Mouse (Mus musculus): ENCODE data around the gene Ccng1.
A peak's percentile ranks its signal among the peaks of the same experiment; 100 is the strongest.

Ccng1 gene

GRCm38 (mm10) chr11:40755109-40755627 lies at the start of gene Ccng1:
TSS of gene Ccng1 (minus strand) at chr11:40755311.
- DNase-seq: peak; percentile 90

GRCm38 (mm10) chr11:40790307-40790706 lies 35.2 kb upstream of the Ccng1 start:
- DNase-seq: no peak

GRCm38 (mm10) chr11:40789701-40790100 lies 34.6 kb upstream of the Ccng1 start:
- DNase-seq: no peak

GRCm38 (mm10) chr11:40786900-40787299 lies 31.8 kb upstream of the Ccng1 start:
- DNase-seq: no peak

- DNase-seq: no peak
Measured at GRCm38 (mm10) chr11:40784326-40784725, 29.2 kb upstream of the Ccng1 start.

GRCm38 (mm10) chr11:40783346-40783745 lies 28.2 kb upstream of the Ccng1 start:
- no peak for DNase-seq

GRCm38 (mm10) chr11:40781857-40782256 lies 26.7 kb upstream of the Ccng1 start:
- DNase-seq: no peak

GRCm38 (mm10) chr11:40775315-40776269 lies 20.5 kb upstream of the Ccng1 start:
- DNase-seq: no peak

GRCm38 (mm10) chr11:40764690-40765089 lies 9.6 kb upstream of the Ccng1 start:
- no peak for DNase-seq

GRCm38 (mm10) chr11:40763395-40763794 lies 8.3 kb upstream of the Ccng1 start:
- DNase-seq: no peak

- DNase-seq: peak; percentile 27
Measured at GRCm38 (mm10) chr11:40759896-40760295, 4.8 kb upstream of the Ccng1 start.

GRCm38 (mm10) chr11:40755968-40756367 lies 857 bp upstream of the Ccng1 start:
- no peak for DNase-seq

GRCm38 (mm10) chr11:40754664-40755107 lies 425 bp downstream of the Ccng1 start:
- no peak for DNase-seq

GRCm38 (mm10) chr11:40753836-40754235 lies 1.3 kb downstream of the Ccng1 start:
- DNase-seq: no peak

GRCm38 (mm10) chr11:40747716-40748115 lies 7.4 kb downstream of the Ccng1 start:
- DNase-seq: no peak

- no peak for DNase-seq
Measured at GRCm38 (mm10) chr11:40746361-40746760, 8.8 kb downstream of the Ccng1 start.

GRCm38 (mm10) chr11:40744348-40744747 lies 10.8 kb downstream of the Ccng1 start:
- no peak for DNase-seq

GRCm38 (mm10) chr11:40741605-40742262 lies 13.4 kb downstream of the Ccng1 start:
- no peak for DNase-seq

GRCm38 (mm10) chr11:40737369-40737768 lies 17.7 kb downstream of the Ccng1 start:
- no peak for DNase-seq

GRCm38 (mm10) chr11:40734251-40734752 lies 20.8 kb downstream of the Ccng1 start:
- DNase-seq: no peak

- peak; percentile 93 for DNase-seq
Measured at GRCm38 (mm10) chr11:40733339-40734174, 21.6 kb downstream of the Ccng1 start, which contains the start of the genes Hmmr and Nudcd2. TSS of gene Hmmr (minus strand) at chr11:40733422. TSS of gene Nudcd2 (plus strand) at chr11:40733667.

GRCm38 (mm10) chr11:40732997-40733338 lies 22.1 kb downstream of the Ccng1 start:
- no peak for DNase-seq
